Mouse (Mus musculus): ENCODE measurements around the gene Slc25a19. TPM values are rescaled to one million over a fixed set of nuclear protein-coding genes. Genes with fewer than 3 reads are reported as not detected.

Slc25a19 gene
- polyA plus RNA-seq, 1 experiment from 2014 or later = 23.8 TPM

DNA sequence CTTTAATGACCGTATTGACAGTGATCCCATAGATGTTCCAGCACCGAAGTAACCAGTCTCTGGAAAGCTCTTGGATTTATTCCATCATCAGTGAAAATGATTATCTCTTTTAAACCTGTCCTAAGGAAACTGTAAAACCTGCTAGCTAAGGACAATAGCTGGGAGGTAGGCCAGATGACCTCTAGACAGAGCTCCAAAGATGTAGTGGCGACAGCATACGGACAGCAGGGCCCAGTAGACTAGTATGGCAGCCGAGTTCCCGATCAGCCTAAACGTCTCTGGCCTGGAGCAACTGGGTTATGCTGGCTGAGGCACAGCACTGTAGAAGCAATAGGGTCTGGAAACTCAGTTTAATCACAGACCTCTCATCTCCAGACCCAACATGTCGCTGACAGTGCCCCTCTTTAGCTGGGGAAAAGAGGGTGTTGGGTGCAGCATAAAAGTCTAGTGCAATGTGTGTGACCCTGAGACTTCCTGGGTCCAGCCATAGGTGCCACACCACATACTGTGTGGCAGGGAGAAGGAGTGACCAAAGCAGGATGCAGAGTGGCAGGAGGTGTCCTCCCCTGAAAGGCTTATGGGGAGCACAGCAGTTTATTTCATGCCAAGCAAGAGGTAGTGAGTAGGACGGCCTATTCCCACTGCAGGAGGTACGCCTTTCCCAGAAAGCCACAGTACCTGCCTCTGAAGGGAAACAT, 43.6 kb downstream of the Slc25a19 start:
- no peak overlapping the region for H3K4me3 ChIP-seq
- H3K36me3 ChIP-seq = peaks cover 93% of the 10 kb centered on the region
- H3K9me3 ChIP-seq = no peaks in the 10 kb centered on the region
- H3K27ac ChIP-seq = no peak overlapping the region
- 87% methylated on average over 10 of the region's 10 CpGs for WGBS
- no peak overlapping the region for H3K9ac ChIP-seq
- no peak for ATAC-seq (ENCODE audit: insufficient number of reproducible peaks, insufficient read depth, low FRiP score, low TSS enrichment)
- H3K4me2 ChIP-seq (replicated peaks) = no peak overlapping the region
- H3K4me1 ChIP-seq = no peaks in the 10 kb centered on the region
- no peaks in the 10 kb centered on the region for H3K27me3 ChIP-seq

DNA sequence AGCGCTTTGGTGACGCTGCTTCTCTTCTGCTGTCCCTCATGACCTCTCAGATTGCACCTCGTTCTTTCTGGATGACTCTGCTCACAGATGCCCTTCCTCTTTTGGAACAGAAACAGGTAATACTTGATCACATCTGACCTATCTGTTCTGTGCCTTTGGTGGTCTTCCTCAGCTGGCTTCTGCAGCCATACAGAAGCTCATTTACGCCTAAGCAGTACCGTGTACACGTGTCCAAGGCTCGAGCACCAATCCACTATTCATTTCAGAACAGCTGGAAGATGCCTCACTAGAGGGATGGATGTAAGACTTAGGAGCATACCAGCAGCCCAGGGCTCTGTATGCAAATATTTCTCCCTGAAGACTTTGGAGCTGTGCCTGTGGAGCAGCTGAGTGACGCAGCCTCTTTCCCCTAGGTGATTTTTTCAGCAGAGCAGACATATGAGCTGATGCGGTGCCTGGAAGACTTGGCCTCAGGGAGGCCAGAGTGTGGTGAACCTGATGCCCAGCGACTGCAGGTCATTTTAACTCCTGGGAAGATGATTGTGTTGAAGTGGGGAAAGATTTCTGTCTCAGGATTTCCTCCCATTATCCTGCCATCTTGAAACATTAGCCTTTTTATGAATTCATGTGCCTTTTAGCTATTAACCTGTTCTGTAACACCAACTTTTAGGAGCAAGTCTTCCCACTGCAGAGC, 45.0 kb downstream of the Slc25a19 start:
- Histone ChIP-seq H3K4me2 (replicated peaks) (no peak overlapping the region), H3K4me1 (no peaks in the 10 kb centered on the region), H3K36me3 (peaks cover 96% of the 10 kb centered on the region), H3K27me3 (no peaks in the 10 kb centered on the region), H3K9ac (no peak overlapping the region), H3K27ac (no peak overlapping the region), H3K4me3 (no peak overlapping the region), H3K9me3 (no peaks in the 10 kb centered on the region)
- WGBS = 84% methylated on average over 10 of the region's 10 CpGs
- no peak for ATAC-seq (ENCODE audit: insufficient number of reproducible peaks, insufficient read depth, low FRiP score, low TSS enrichment)

- no peaks in the 10 kb centered on the region for H3K9me3 ChIP-seq
- no peak overlapping the region for H3K9ac ChIP-seq
- peaks cover 67% of the 10 kb centered on the region for H3K36me3 ChIP-seq
- no peaks in the 10 kb centered on the region for H3K27me3 ChIP-seq
- H3K27ac ChIP-seq = no peak overlapping the region
- no peaks in the 10 kb centered on the region for H3K4me1 ChIP-seq
- H3K4me2 ChIP-seq (replicated peaks) = no peak overlapping the region
- ATAC-seq (ENCODE audit: insufficient number of reproducible peaks, insufficient read depth, low FRiP score, low TSS enrichment) = no peak
- no peak overlapping the region for H3K4me3 ChIP-seq
These were observed 49.0 kb downstream of the Slc25a19 start for GRCm38 (mm10) chr11:115579080-115579479.

DNA sequence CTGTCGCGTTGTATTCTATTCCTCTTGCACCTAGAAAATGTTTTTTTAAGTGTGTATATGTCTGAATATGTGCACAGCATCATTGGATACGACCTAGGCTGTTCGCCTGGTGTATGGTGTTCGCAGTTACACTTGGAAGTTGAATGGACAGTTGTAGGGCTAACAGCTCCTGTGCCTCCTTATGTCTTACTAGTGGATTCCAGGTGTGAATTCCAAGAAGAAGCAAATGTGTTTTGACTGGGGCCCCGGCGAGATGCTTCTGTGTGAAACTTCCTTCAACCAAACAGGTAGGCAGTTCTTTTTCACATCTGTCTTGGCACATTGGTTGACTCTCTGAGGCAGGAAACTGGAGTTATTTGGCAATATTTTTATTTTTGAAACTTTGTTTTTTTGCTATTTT, 63.1 kb downstream of the Slc25a19 start:
- WGBS = 18% methylated on average over 7 of the region's 7 CpGs
- no peak for ATAC-seq (ENCODE audit: insufficient number of reproducible peaks, insufficient read depth, low FRiP score, low TSS enrichment)
- no peaks in the 10 kb centered on the region for H3K9me3 ChIP-seq
- H3K4me1 ChIP-seq = peaks cover 14% of the 10 kb centered on the region
- peak overlapping the region; percentile 78 for H3K9ac ChIP-seq
- no peak overlapping the region for H3K27ac ChIP-seq
- peak overlapping the region; percentile 78 for H3K4me2 ChIP-seq (replicated peaks)
- no peaks in the 10 kb centered on the region for H3K27me3 ChIP-seq
- peak overlapping the region; percentile 76 for H3K4me3 ChIP-seq
- peaks cover 44% of the 10 kb centered on the region for H3K36me3 ChIP-seq

Other genes with a start within 250 kb of the Slc25a19 start
- gene Cdr2l, start 246.4 kb downstream of the Slc25a19 start, polyA plus RNA-seq (2016; fragmentation: Nextera tagmentation; extraction: Ambion mirVana) = 19.7 and 20.6 TPM in 2 replicates
- 170 and 181 TPM in 2 replicates for gene Mrpl58, start 224.5 kb downstream of the Slc25a19 start, polyA plus RNA-seq (2016; fragmentation: Nextera tagmentation; extraction: Ambion mirVana)
- gene Atp5h, start 208.3 kb downstream of the Slc25a19 start, polyA plus RNA-seq (2016; fragmentation: Nextera tagmentation; extraction: Ambion mirVana) = 867 and 893 TPM in 2 replicates
- 24.5 and 26.1 TPM in 2 replicates for gene Kctd2, start 208.2 kb downstream of the Slc25a19 start, polyA plus RNA-seq (2016; fragmentation: Nextera tagmentation; extraction: Ambion mirVana)
- not detected in 2 replicates for gene Trim80, start 187.8 kb downstream of the Slc25a19 start, polyA plus RNA-seq (2016; fragmentation: Nextera tagmentation; extraction: Ambion mirVana)
- gene Slc16a5, start 165.8 kb downstream of the Slc25a19 start, polyA plus RNA-seq (2016; fragmentation: Nextera tagmentation; extraction: Ambion mirVana) = 0.22 and 0.28 TPM in 2 replicates
- 10.3 and 10.7 TPM in 2 replicates for gene Armc7, start 152.6 kb downstream of the Slc25a19 start, polyA plus RNA-seq (2016; fragmentation: Nextera tagmentation; extraction: Ambion mirVana)
- gene Nt5c, start 136.4 kb downstream of the Slc25a19 start, polyA plus RNA-seq (2016; fragmentation: Nextera tagmentation; extraction: Ambion mirVana) = 73.7 and 80.6 TPM in 2 replicates
- gene Jpt1, start 113.9 kb downstream of the Slc25a19 start, polyA plus RNA-seq (2016; fragmentation: Nextera tagmentation; extraction: Ambion mirVana) = 591 and 626 TPM in 2 replicates
- 1,276 and 1,289 TPM in 2 replicates for gene Sumo2, start 92.0 kb downstream of the Slc25a19 start, polyA plus RNA-seq (2016; fragmentation: Nextera tagmentation; extraction: Ambion mirVana)
- 192 and 205 TPM in 2 replicates for gene Nup85, start 63.9 kb downstream of the Slc25a19 start, polyA plus RNA-seq (2016; fragmentation: Nextera tagmentation; extraction: Ambion mirVana)
- gene Mrps7, start 24.4 kb downstream of the Slc25a19 start, polyA plus RNA-seq (2016; fragmentation: Nextera tagmentation; extraction: Ambion mirVana) = 95.9 and 108 TPM in 2 replicates
- gene Gga3, start 24.2 kb downstream of the Slc25a19 start, polyA plus RNA-seq (2016; fragmentation: Nextera tagmentation; extraction: Ambion mirVana) = 22.5 and 29.1 TPM in 2 replicates
- gene Mif4gd, start 15.3 kb downstream of the Slc25a19 start, polyA plus RNA-seq (2016; fragmentation: Nextera tagmentation; extraction: Ambion mirVana) = 16.6 and 17.6 TPM in 2 replicates
- gene Grb2, start 80.3 kb upstream of the Slc25a19 start, polyA plus RNA-seq (2016; fragmentation: Nextera tagmentation; extraction: Ambion mirVana) = 115 and 118 TPM in 2 replicates
- 29.6 and 30.0 TPM in 2 replicates for gene Tmem94, start 137.1 kb upstream of the Slc25a19 start, polyA plus RNA-seq (2016; fragmentation: Nextera tagmentation; extraction: Ambion mirVana)
- 17.5 TPM in 2 replicates for gene Caskin2, start 185.3 kb upstream of the Slc25a19 start, polyA plus RNA-seq (2016; fragmentation: Nextera tagmentation; extraction: Ambion mirVana)
- gene Tsen54, start 186.4 kb upstream of the Slc25a19 start, polyA plus RNA-seq (2016; fragmentation: Nextera tagmentation; extraction: Ambion mirVana) = 36.3 and 36.7 TPM in 2 replicates
- gene Llgl2, start 195.8 kb upstream of the Slc25a19 start, polyA plus RNA-seq (2016; fragmentation: Nextera tagmentation; extraction: Ambion mirVana) = 7.6 and 8.8 TPM in 2 replicates
- gene Myo15b, start 230.1 kb upstream of the Slc25a19 start, polyA plus RNA-seq (2016; fragmentation: Nextera tagmentation; extraction: Ambion mirVana) = 0.10 and 0.18 TPM in 2 replicates